Mouse (Mus musculus) kidney, postnatal 14 days (tissue): Measurements from ENCODE around the gene Ada.
"Not testable (repeated sequence)": the region's sequence is repeated elsewhere in the genome, so short reads cannot be mapped to it uniquely, and the experiment has no call there.

Source experiments
- DNase-seq: peaks from one replicate; pipeline ENCODE4 v3.0.0; 2022; ENCODE audit warnings: mixed read lengths

Gene Ada

GRCm38 (mm10) chr2:163693716-163694314 lies 56.2 kb downstream of the Ada start:
- DNase-seq = peak; percentile 73

DNA sequence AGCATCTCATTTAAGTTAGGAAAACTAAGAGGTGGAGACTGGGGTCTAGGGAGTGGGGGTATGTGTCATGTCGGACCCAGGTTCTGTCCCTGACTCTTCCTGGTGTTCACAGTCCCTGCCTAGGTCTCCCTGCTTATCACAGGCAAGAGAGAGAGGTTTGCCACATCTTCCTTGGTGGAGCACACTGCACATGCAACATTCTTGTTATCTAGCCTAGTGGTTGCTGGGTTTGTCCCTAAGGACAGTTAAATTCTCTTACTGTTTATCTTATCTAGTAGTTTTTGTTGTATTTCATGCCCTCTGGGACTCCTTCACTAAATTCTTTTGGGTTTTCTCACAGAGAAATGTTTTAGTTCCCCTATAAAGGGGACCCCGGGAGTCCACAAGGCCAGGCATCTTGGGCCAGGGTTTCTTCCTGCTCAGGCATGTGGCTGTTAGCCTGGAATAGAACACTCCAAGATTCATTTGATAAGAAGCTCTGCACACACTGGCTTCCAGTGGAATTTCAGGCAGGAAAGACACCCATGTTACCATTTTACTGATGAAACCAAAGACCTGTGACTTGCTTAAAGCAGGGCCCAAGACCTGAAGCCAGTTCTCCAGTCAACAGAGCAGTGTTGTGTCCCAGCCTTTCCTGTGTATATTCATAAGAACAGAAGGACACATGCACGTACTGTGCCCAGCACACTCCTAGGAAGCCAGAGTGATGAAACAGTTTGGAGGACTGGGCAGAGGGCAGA lies 57.0 kb downstream of the Ada start:
- DNase-seq = no peak

DNA sequence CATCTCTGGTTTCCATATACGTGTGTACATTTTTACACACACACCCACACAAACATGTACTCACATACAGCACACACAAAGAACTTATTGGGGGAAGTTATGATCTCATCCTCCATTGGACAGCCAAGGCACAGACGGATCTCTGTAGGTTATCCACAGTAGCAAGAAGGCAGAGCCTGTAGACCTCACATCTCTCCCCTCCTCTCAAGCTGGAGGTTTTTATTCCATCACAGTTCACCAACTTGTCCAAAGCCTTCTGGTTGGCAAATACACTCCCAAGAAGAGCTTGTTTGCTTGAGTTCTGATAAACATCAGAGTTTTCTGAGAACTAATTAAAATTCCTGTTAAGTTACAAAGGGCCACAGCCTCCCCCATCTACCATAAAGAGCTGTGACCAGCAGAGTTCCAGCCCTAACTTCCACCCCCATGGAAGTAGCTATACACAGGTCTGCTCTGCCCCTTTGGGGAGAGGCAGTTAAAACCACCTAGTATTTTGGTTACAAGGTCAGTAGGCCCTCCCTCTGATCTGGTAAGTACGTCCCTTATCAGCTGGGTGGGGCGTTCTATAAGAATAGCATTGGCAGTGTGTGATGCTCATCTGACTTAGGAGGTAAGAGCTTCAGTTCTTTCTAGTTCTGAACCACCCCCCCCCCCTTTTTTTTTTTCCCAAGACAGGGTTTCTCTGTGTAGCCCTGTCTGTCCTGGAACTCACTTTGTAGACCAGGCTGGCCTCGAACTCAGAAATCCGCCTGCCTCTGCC lies 58.0 kb downstream of the Ada start:
- no peak for DNase-seq

- no peak for DNase-seq
Measured at GRCm38 (mm10) chr2:163690409-163691304, 59.4 kb downstream of the Ada start.

DNA sequence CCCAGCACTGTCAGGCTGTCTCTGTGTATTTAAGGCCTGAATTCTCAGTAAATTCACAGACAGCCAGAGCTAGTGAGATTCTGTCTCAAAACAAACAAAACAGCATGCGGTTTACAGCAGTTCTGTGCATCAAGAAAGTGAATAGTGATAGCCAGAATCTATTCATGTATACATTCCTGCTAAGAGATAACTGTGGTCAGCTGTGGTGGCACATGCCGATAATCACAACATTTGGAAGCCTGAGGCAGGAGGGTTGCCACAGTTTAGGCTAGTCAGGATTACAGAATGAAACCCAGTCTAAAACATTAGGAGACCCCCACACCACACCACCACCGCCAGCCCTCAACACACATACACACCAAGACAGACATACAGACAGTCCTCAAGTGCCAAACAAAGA lies 60.3 kb downstream of the Ada start:
- no peak for DNase-seq

DNA sequence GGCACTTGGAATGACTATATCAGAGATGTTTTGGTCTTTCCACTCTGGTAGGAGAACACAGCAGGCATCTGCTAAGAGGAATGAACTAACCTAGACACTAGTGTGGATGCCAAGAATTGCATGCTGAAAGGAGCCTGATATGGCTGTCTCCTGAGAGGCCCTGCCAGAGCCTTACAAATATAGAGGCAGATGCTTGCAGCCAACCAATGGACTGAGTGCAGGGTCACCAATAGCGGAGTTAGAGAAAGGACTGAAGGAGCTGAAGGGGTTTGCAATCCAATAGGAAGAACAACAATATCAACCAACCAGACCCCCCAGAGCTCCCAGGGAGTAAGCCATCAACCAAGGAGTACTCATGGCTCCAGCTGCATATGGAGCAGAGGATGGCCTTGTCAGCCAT lies 61.7 kb downstream of the Ada start:
- DNase-seq = not testable (repeated sequence)

DNA sequence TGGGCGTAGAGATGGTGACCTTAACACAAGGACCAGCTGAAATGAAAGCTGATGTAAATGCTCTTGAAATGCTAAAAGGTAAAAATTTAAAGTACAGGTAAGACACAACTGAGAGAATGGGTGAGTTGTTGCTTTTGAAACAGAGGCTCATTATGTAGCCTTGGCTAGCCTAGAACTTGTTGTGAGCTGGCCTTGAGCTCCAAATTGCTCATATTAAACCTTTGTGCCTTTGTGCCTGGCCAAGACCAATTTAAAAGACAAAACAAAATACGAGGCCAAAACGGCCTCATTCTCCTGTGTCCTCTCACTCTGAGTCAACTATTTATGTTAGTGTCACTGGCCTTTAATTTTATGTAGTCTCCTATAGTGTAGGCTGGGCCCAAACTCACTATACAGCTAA lies 63.2 kb downstream of the Ada start:
- DNase-seq = no peak

DNA sequence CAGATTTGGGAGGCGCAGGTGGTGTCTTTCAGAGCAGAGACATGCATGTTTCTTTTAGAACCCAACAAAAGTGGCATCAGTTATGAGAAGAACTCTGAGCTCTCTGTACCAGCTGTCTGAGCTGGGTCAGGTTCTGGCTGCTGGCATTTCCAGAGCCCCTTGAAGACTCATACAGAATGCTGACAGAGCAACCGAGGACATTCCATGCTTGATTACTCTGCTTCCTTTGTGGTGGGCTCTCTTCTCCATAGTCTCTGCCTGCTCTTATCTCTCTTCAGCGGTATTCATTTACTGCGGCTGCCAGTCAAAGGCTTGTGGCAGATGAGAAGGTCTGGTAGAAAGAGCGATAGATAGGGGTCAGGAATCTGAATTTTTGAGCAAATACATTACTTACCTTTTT lies 63.8 kb downstream of the Ada start:
- DNase-seq = no peak

GRCm38 (mm10) chr2:163685761-163686200 lies 64.3 kb downstream of the Ada start:
- DNase-seq = peak; percentile 52

DNA sequence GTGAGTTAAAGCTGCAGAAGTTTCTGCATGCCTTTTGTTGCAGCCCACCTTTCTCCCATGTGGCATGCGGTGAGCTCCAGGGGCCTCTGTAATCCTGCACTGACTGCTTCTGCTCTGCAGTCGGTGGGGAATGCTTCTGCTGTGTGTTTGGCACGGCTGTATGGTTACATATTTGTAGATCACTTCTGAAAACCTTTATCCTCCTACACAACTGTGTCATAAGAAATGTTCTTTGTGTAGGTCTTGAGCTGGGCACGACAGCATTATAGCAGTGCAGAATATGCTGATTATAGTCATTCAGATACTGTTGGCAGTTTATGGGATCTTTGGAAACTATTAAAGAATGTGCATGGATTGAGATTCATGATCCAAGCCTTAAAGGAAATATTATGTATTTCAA lies 64.8 kb downstream of the Ada start:
- DNase-seq = no peak

DNA sequence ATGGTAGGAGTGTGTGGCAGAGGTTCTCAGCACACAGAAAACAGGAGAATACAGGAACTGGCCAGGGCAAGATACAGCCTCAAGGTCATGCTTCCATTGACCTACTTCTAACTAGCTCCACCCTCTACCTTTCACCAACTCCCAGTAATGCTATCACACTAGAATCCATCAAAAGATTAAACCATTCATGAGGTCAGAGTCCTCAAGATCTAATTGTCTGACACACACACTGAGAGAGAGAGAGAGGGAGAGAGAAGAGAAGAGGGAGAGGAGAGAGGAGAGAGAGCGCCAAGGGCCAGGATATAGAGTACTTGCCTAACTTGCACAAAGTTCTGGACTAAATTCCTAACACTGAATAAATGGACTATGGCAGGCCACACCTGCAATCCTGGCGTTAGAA lies 67.7 kb downstream of the Ada start:
- no peak for DNase-seq

DNA sequence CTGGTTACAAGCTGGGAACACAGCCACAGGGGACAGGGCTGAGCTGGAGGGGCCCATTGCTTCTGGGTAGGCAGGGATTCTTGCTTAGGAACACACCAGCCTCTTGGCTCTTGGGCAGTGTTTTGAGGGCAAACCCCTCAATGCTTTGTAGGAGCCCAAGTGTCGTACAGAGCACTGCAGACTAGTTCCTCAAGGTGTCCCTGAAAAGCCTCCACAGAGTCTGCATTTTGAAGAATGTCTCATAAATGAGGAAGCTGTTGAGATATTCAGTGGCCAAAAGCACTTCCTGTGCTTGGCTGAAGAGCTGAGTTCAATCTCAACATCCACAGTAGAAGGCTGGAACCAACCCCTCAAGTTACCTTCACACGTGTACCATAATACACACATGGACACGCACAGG lies 73.3 kb downstream of the Ada start:
- DNase-seq = no peak
